26 mouse cellular contexts compared by ENCODE assay signal in genomic region chr19:41989810-41990209, GRCm38 (mm10). TPM values are rescaled to one million over a fixed set of nuclear protein-coding genes. Genes with fewer than 3 reads are reported as not detected.
DNase-seq lines count a peak whose midpoint lies in the region; ATAC-seq and TF ChIP-seq lines count a peak whose summit lies in the region.
"Had no signal": no experiment of that assay in that cellular context is flagged by ENCODE, and none has a peak within 500 bp of the region (broad histone marks: within the 10 kb centered on the region; RNA-seq: fewer than 3 reads in every experiment).

No protein-coding gene starts in this region.

- H3K4me3 ChIP-seq in heart, embryonic 10.5 days = no peak overlapping the region
- no peak overlapping the region for H3K4me3 ChIP-seq in bone marrow macrophage, adult 2 months (ENCODE audit: insufficient read depth, low read length)
- H3K4me3 ChIP-seq in megakaryocyte, embryonic 14.5 days (replicated peaks) = peak overlapping the region; percentile 9
- H3K4me3 ChIP-seq: layer of hippocampus, adult 2 months; limb, embryonic 13.5 days; liver, embryonic 12.5 days; midbrain, embryonic 13.5 days had no signal

- 76% methylated on average over 6 of the region's 6 CpGs for WGBS in heart, embryonic 10.5 days

- H3K4me1 ChIP-seq in heart, embryonic 10.5 days = peaks cover 22% of the 10 kb centered on the region
- peaks cover 68% of the 10 kb centered on the region for H3K4me1 ChIP-seq in bone marrow macrophage, adult 2 months (ENCODE audit: control insufficient read depth, insufficient read depth, low read length)
- H3K4me1 ChIP-seq in megakaryocyte, embryonic 14.5 days = peaks cover 72% of the 10 kb centered on the region
- H3K4me1 ChIP-seq: midbrain, embryonic 13.5 days had no signal

- no peaks in the 10 kb centered on the region for H3K27me3 ChIP-seq in heart, embryonic 10.5 days (ENCODE audit: insufficient read depth, poor library complexity, severe bottlenecking)
- peaks cover 1% of the 10 kb centered on the region for H3K27me3 ChIP-seq in megakaryocyte, embryonic 14.5 days (replicated peaks)
- H3K27me3 ChIP-seq: CH12.LX; limb, embryonic 13.5 days; liver, embryonic 12.5 days; midbrain, embryonic 13.5 days had no signal

- H3K27ac ChIP-seq in heart, embryonic 10.5 days = no peak overlapping the region
- H3K27ac ChIP-seq in bone marrow macrophage, adult 2 months (ENCODE audit: insufficient read depth, low read depth, low read length) = peak overlapping the region; percentile 86
- H3K27ac ChIP-seq: hindbrain, postnatal 0 days; layer of hippocampus, adult 2 months; limb, embryonic 13.5 days; liver, embryonic 12.5 days; midbrain, embryonic 13.5 days had no signal

- no peak for ATAC-seq in erythroblast, adult 5-6 weeks (replicated peaks; ENCODE audit: low FRiP score, poor library complexity, severe bottlenecking)
- ATAC-seq: hindbrain, postnatal 0 days; intestine, embryonic 16.5 days; liver, embryonic 12.5 days; midbrain, embryonic 13.5 days had no signal

- TF ChIP-seq CTCF in bone marrow macrophage, adult 2 months (IDR thresholded peaks at IDR 0.05; ENCODE audit: low read depth, low read length) = no peak

- no peaks in the 10 kb centered on the region for H3K36me3 ChIP-seq in heart, embryonic 10.5 days
- H3K36me3 ChIP-seq in megakaryocyte, embryonic 14.5 days (replicated peaks; ENCODE audit: low read length) = peaks cover 25% of the 10 kb centered on the region
- H3K36me3 ChIP-seq: G1E; limb, embryonic 13.5 days; liver, embryonic 12.5 days; midbrain, embryonic 13.5 days had no signal

- no peaks in the 10 kb centered on the region for H3K9me3 ChIP-seq in heart, embryonic 10.5 days
- no peaks in the 10 kb centered on the region for H3K9me3 ChIP-seq in megakaryocyte, embryonic 14.5 days
- H3K9me3 ChIP-seq: G1E; limb, embryonic 13.5 days; liver, embryonic 12.5 days; midbrain, embryonic 13.5 days had no signal

- peak; percentile 35 to 40 for DNase-seq in heart, adult 18-20 months
- no peak for DNase-seq in heart, embryonic 10.5 days (ENCODE audit: low spot score)
- peak; percentile 75 for DNase-seq in 416B (ENCODE audit: low read depth)
- no peak for DNase-seq in adrenal gland, adult 18-20 months (ENCODE audit: low spot score in 2 of 2)
- DNase-seq: adrenal gland, postnatal 10 days; B cell, adult 2 months; cerebellum, adult 9-10 months; lung, adult 18-20 months; lung, postnatal 4 days; right cerebral cortex, postnatal 14 days; thymus, postnatal 14 days had no signal

- TF ChIP-seq POLR2A in bone marrow macrophage, adult 2 months (IDR thresholded peaks at IDR 0.05; ENCODE audit: borderline replicate concordance, low read depth, low read length) = no peak

RNA-seq across cellular contexts. Expression of gene Ubtd1, which starts 8.2 kb away (rescaled TPM):
- 10 to 100 TPM; 17.7 to 19.2 TPM for total RNA-seq in heart, adult 18-20 months (2021)
- polyA plus RNA-seq in heart, embryonic 10.5 days (2016; fragmentation: Nextera tagmentation; extraction: Ambion mirVana) = 12.4 and 14.0 TPM in 2 replicates
- 44.1 and 46.7 TPM in 2 replicates for polyA plus RNA-seq in bone marrow macrophage, adult 2 months (2012; ENCODE audit: insufficient read depth, insufficient read length, missing spikeins)
- 23.1 and 46.7 TPM in 2 replicates for polyA plus RNA-seq in megakaryocyte, embryonic 14.5 days (2012; ENCODE audit: insufficient read depth, low replicate concordance)
- 1.9 and 3.7 TPM in 2 replicates for total RNA-seq in erythroblast, adult 5-6 weeks (2015; ENCODE audit: low replicate concordance)
- 2.4 and 3.7 TPM in 2 replicates for total RNA-seq in erythroblast, adult 5-6 weeks (2017; ENCODE audit: low replicate concordance)
- 10 to 100 TPM; 16.4 to 17.4 TPM for total RNA-seq in adrenal gland, adult 18-20 months (2021)

RNA-seq across cellular contexts. Expression of gene Mms19, which starts 8.9 kb away (rescaled TPM):
- total RNA-seq in heart, adult 18-20 months (2021) = 10 to 100 TPM; 13.9 to 14.6 TPM
- polyA plus RNA-seq in heart, embryonic 10.5 days (2016; fragmentation: Nextera tagmentation; extraction: Ambion mirVana) = 25.4 and 27.0 TPM in 2 replicates
- polyA plus RNA-seq in bone marrow macrophage, adult 2 months (2012; ENCODE audit: insufficient read depth, insufficient read length, missing spikeins) = 43.7 and 57.0 TPM in 2 replicates
- polyA plus RNA-seq in megakaryocyte, embryonic 14.5 days (2012; ENCODE audit: insufficient read depth, low replicate concordance) = 6.0 and 14.4 TPM in 2 replicates
- 10.0 and 27.0 TPM in 2 replicates for total RNA-seq in erythroblast, adult 5-6 weeks (2015; ENCODE audit: low replicate concordance)
- 3.5 and 13.9 TPM in 2 replicates for total RNA-seq in erythroblast, adult 5-6 weeks (2017; ENCODE audit: low replicate concordance)
- 10 to 100 TPM; 17.3 to 22.1 TPM for total RNA-seq in adrenal gland, adult 18-20 months (2021)

RNA-seq across cellular contexts. Expression of gene Ankrd2, which starts 46.0 kb away (rescaled TPM):
- total RNA-seq in heart, adult 18-20 months (2021) = under 1 TPM in 1 of 2 experiments, not detected in 1; 0.47 TPM
- not detected in 2 replicates for polyA plus RNA-seq in heart, embryonic 10.5 days (2016; fragmentation: Nextera tagmentation; extraction: Ambion mirVana)
- not detected in 2 replicates for polyA plus RNA-seq in bone marrow macrophage, adult 2 months (2012; ENCODE audit: insufficient read depth, insufficient read length, missing spikeins)
- polyA plus RNA-seq in megakaryocyte, embryonic 14.5 days (2012; ENCODE audit: insufficient read depth, low replicate concordance) = not detected in 2 replicates
- not detected in 2 replicates for total RNA-seq in erythroblast, adult 5-6 weeks (2015; ENCODE audit: low replicate concordance)
- not detected in 2 replicates for total RNA-seq in erythroblast, adult 5-6 weeks (2017; ENCODE audit: low replicate concordance)
- under 1 TPM; 0.64 to 0.76 TPM for total RNA-seq in adrenal gland, adult 18-20 months (2021)
- total RNA-seq: CH12.LX; G1E; layer of hippocampus, adult 2 months had no signal
- polyA plus RNA-seq: embryonic facial prominence, embryonic 11.5 days; forebrain, embryonic 11.5 days; G1E; hindbrain, embryonic 11.5 days; kidney, embryonic 14.5 days had no signal

RNA-seq across cellular contexts. Expression of gene Hoga1, which starts 55.6 kb away (rescaled TPM):
- 1 to 10 TPM; 1.3 to 1.7 TPM for total RNA-seq in heart, adult 18-20 months (2021)
- 0.85 and 1.6 TPM in 2 replicates for polyA plus RNA-seq in heart, embryonic 10.5 days (2016; fragmentation: Nextera tagmentation; extraction: Ambion mirVana)
- 1.9 and 2.3 TPM in 2 replicates for polyA plus RNA-seq in bone marrow macrophage, adult 2 months (2012; ENCODE audit: insufficient read depth, insufficient read length, missing spikeins)
- polyA plus RNA-seq in megakaryocyte, embryonic 14.5 days (2012; ENCODE audit: insufficient read depth, low replicate concordance) = 0.93 TPM in 1 of 2 replicates, not detected in the other
- 0.63 TPM in 1 of 2 replicates, not detected in the other for total RNA-seq in erythroblast, adult 5-6 weeks (2015; ENCODE audit: low replicate concordance)
- not detected in 2 replicates for total RNA-seq in erythroblast, adult 5-6 weeks (2017; ENCODE audit: low replicate concordance)
- 1 to 10 TPM; 4.2 to 6.5 TPM for total RNA-seq in adrenal gland, adult 18-20 months (2021)
- total RNA-seq: CH12.LX, G1E had no signal
- polyA plus RNA-seq: G1E had no signal

RNA-seq across cellular contexts. Expression of gene Zdhhc16, which starts 56.5 kb away (rescaled TPM):
- total RNA-seq in heart, adult 18-20 months (2021) = 10 to 100 TPM; 12.9 to 14.0 TPM
- 73.4 and 78.9 TPM in 2 replicates for polyA plus RNA-seq in heart, embryonic 10.5 days (2016; fragmentation: Nextera tagmentation; extraction: Ambion mirVana)
- polyA plus RNA-seq in bone marrow macrophage, adult 2 months (2012; ENCODE audit: insufficient read depth, insufficient read length, missing spikeins) = 43.9 and 44.3 TPM in 2 replicates
- 18.8 and 25.3 TPM in 2 replicates for polyA plus RNA-seq in megakaryocyte, embryonic 14.5 days (2012; ENCODE audit: insufficient read depth, low replicate concordance)
- total RNA-seq in erythroblast, adult 5-6 weeks (2015; ENCODE audit: low replicate concordance) = 20.2 and 22.6 TPM in 2 replicates
- 6.4 and 19.0 TPM in 2 replicates for total RNA-seq in erythroblast, adult 5-6 weeks (2017; ENCODE audit: low replicate concordance)
- total RNA-seq in adrenal gland, adult 18-20 months (2021) = 10 to 100 TPM; 26.3 to 29.6 TPM

Comparison
In these comparisons a context has a peak if more than half of its experiments do, and no peak if none do; other contexts are left out.
1. DNase-seq: peak in heart, adult 18-20 months (2 of 2) and 416B (single experiment); none in heart, embryonic 10.5 days (single experiment) and adrenal gland, adult 18-20 months (0 of 2).